In genomic region chr1:64616881-64617714, GRCm38 (mm10) we compare ENCODE assay signal across 7 mouse cellular contexts. TPM values are rescaled to one million over a fixed set of nuclear protein-coding genes. Genes with fewer than 3 reads are reported as not detected.
DNase-seq lines count a peak whose midpoint lies in the region; ATAC-seq lines count a peak whose summit lies in the region.

TSS of gene Mettl21a (minus strand) at chr1:64617242.

- H3K4me3 ChIP-seq in intestine, embryonic 15.5 days (replicated peaks), result peak within 1 kb of the TSS; percentile 86
- peak within 1 kb of the TSS; percentile 52 for H3K4me3 ChIP-seq in midbrain, embryonic 11.5 days (ENCODE audit: low read depth, low read length)

- H3K9me3 ChIP-seq in intestine, embryonic 15.5 days, result no peaks in the 10 kb centered on the region
- no peaks in the 10 kb centered on the region for H3K9me3 ChIP-seq in midbrain, embryonic 11.5 days (ENCODE audit: control insufficient read depth, low read length)

- intact Hi-C loops in gastrocnemius, postnatal 36 days (cut with DNase I), result loop anchor here (5.0 kb wide), 3 partner anchors 75 to 90 kb away; partner anchors contain the start of genes Ccnyl1 and Creb1
- intact Hi-C loops in left cerebral cortex, postnatal 36 days (cut with DNase I), result loop anchor here (1.0 to 10.0 kb wide), 6 partner anchors 73 to 952 kb away; partner anchors contain the start of genes 4933402D24Rik, Ccnyl1 and Creb1

- peak within 1 kb of the TSS; percentile 83 for H3K9ac ChIP-seq in intestine, embryonic 15.5 days
- peak within 1 kb of the TSS; percentile 67 for H3K9ac ChIP-seq in midbrain, embryonic 11.5 days (ENCODE audit: low read length)

- no peaks in the 10 kb centered on the region for H3K27me3 ChIP-seq in intestine, embryonic 15.5 days (replicated peaks)
- H3K27me3 ChIP-seq in midbrain, embryonic 11.5 days (ENCODE audit: control insufficient read depth, insufficient read depth, low read length), result no peaks in the 10 kb centered on the region

- H3K27ac ChIP-seq in intestine, embryonic 15.5 days, result peak within 1 kb of the TSS; percentile 99
- peak within 1 kb of the TSS; percentile 93 for H3K27ac ChIP-seq in midbrain, embryonic 11.5 days (ENCODE audit: low read depth, low read length)

- peak; percentile 85 to 88 for DNase-seq in adrenal gland, adult 18-20 months (ENCODE audit: low spot score in 2 of 2)
- DNase-seq in embryo, embryonic 11 days, result peak; percentile 94
- DNase-seq in gastrocnemius, postnatal 36 days, result peak; percentile 88 to 90
- peak; percentile 93 to 94 for DNase-seq in left cerebral cortex, postnatal 36 days (ENCODE audit: low spot score in 2 of 2)
- peak; percentile 98 for DNase-seq in midbrain, embryonic 11.5 days (ENCODE audit: low spot score, missing footprints)
- peak; percentile 95 for DNase-seq in skeletal muscle tissue, adult 2 months (ENCODE audit: low read depth, low spot score)

- under 1% methylated on average over 72 of the region's 72 CpGs for WGBS in intestine, embryonic 15.5 days
- under 1% methylated on average over 72 of the region's 72 CpGs for WGBS in midbrain, embryonic 11.5 days

- peaks cover 13% of the 10 kb centered on the region for H3K4me1 ChIP-seq in intestine, embryonic 15.5 days (replicated peaks)
- H3K4me1 ChIP-seq in midbrain, embryonic 11.5 days (ENCODE audit: control insufficient read depth, insufficient read depth, low read length), result peaks cover 6% of the 10 kb centered on the region; the same call in 1 of the 2 replicates

- peak within 1 kb of the TSS; percentile 82 for H3K4me2 ChIP-seq in intestine, embryonic 15.5 days (replicated peaks)
- H3K4me2 ChIP-seq in midbrain, embryonic 11.5 days, result peak within 1 kb of the TSS; percentile 78

- no peaks in the 10 kb centered on the region for H3K36me3 ChIP-seq in intestine, embryonic 15.5 days
- no peaks in the 10 kb centered on the region for H3K36me3 ChIP-seq in midbrain, embryonic 11.5 days (ENCODE audit: control insufficient read depth, insufficient read depth, low read length)

- peak; percentile 96 for ATAC-seq in intestine, embryonic 15.5 days
- ATAC-seq in midbrain, embryonic 11.5 days (ENCODE audit: low FRiP score), result peak; percentile 92

RNA-seq across cellular contexts. Expression of gene Mettl21a, which starts in this region (rescaled TPM):
- total RNA-seq in adrenal gland, adult 18-20 months (2021), result 10 to 100 TPM in 1 of 2 experiments, 1 to 10 TPM in 1; 8.5 to 16.5 TPM
- 1 to 10 TPM; 5.3 to 7.2 TPM for total RNA-seq in gastrocnemius, postnatal 36 days (2021)
- 17.2 and 18.0 TPM in 2 replicates for polyA plus RNA-seq in intestine, embryonic 15.5 days (2015; fragmentation: Nextera tagmentation; extraction: Ambion mirVana)
- 10 to 100 TPM in 1 of 2 experiments, 1 to 10 TPM in 1; 9.8 to 10.1 TPM for total RNA-seq in left cerebral cortex, postnatal 36 days (2021)
- 20.9 and 24.4 TPM in 2 replicates for polyA plus RNA-seq in midbrain, embryonic 11.5 days (2014; fragmentation: Nextera tagmentation; extraction: Ambion mirVana)

Comparison
In these comparisons a context has a peak if more than half of its experiments do, and no peak if none do; other contexts are left out.
1. Peak in every context shown above with its lines: DNase-seq, ATAC-seq, H3K4me3 ChIP-seq and H3K27ac ChIP-seq.